Mouse (Mus musculus) heart, postnatal 25 days (tissue): ENCODE data around the gene Nt5c1b. TPM values are rescaled to one million over a fixed set of nuclear protein-coding genes. Genes with fewer than 3 reads are reported as not detected.

Experiments used
- total RNA-seq, 2 experiments: library from RNA; stranded (reverse); gene quantifications; 2 replicates each; pipeline ENCODE4 v1.2.3; 2021

Nt5c1b gene
- total RNA-seq, 2 experiments from 2014 or later: not detected

Other genes starting within 250 kb of the Nt5c1b start
- 10 to 100 TPM; 50.3 to 50.7 TPM for gene Rdh14, start 20.8 kb downstream of the Nt5c1b start, total RNA-seq